Mouse (Mus musculus) embryonic fibroblast, embryonic 13.5 days (primary cell): Measurements from ENCODE around the gene Col3a1.

ENCODE experiments used
- CTCF ChIP-seq: IDR thresholded peaks from 2 replicates; pipeline ENCODE4 v1.5.1; 2011; ENCODE audit warnings: mild to moderate bottlenecking, control low read depth, low read length, moderate library complexity, borderline replicate concordance; ENCODE audit not compliant: insufficient read depth
- POLR2A ChIP-seq: IDR thresholded peaks from 2 replicates; pipeline ENCODE4 v1.6.1; 2011; ENCODE audit warnings: low read depth, mild to moderate bottlenecking, control low read depth, low read length, moderate library complexity

- TF ChIP-seq CTCF: no peak
- no peak for TF ChIP-seq POLR2A
Measured at GRCm38 (mm10) chr1:45358020-45358419, 46.7 kb downstream of the Col3a1 start.
